Mouse (Mus musculus): ENCODE results near the gene Cdk20. TPM values are rescaled to one million over a fixed set of nuclear protein-coding genes. Genes with fewer than 3 reads are reported as not detected.

Cdk20 gene
- polyA plus RNA-seq, 1 experiment from 2014 or later, result 4.7 TPM

- H3K27me3 ChIP-seq (ENCODE audit: control insufficient read depth, insufficient read depth, low read length), result no peaks in the 10 kb centered on the region
- WGBS (ENCODE audit: insufficient replicate concordance), result 73% methylated on average over 2 of the region's 2 CpGs
These were observed 16.5 kb upstream of the Cdk20 start for GRCm38 (mm10) chr13:64415659-64416058.

GRCm38 (mm10) chr13:64416955-64417601 is 15.0 kb upstream of the Cdk20 start:
- WGBS (ENCODE audit: insufficient replicate concordance), result 53% methylated on average over 5 of the region's 5 CpGs
- H3K9me3 ChIP-seq (replicated peaks; ENCODE audit: control insufficient read depth, low read length), result no peaks in the 10 kb centered on the region
- H3K27ac ChIP-seq (ENCODE audit: low read depth, low read length), result no peak overlapping the region
- H3K4me2 ChIP-seq, result no peak overlapping the region
- no peak overlapping the region for H3K4me3 ChIP-seq (ENCODE audit: low read depth, low read length)
- no peak overlapping the region for H3K9ac ChIP-seq (ENCODE audit: low read depth, low read length)
- no peaks in the 10 kb centered on the region for H3K27me3 ChIP-seq (ENCODE audit: control insufficient read depth, insufficient read depth, low read length)
- H3K4me1 ChIP-seq (ENCODE audit: control insufficient read depth, insufficient read depth, low read length), result no peaks in the 10 kb centered on the region
- H3K36me3 ChIP-seq (ENCODE audit: control insufficient read depth, insufficient read depth, low read length), result no peaks in the 10 kb centered on the region
- ATAC-seq (replicated peaks; ENCODE audit: insufficient number of reproducible peaks, low FRiP score, low TSS enrichment), result no peak

More at GRCm38 (mm10) chr13:64415659-64416058, 16.5 kb upstream of the Cdk20 start:
- Histone ChIP-seq H3K9ac (ENCODE audit: low read depth, low read length) (no peak overlapping the region), H3K4me1 (ENCODE audit: control insufficient read depth, insufficient read depth, low read length) (no peaks in the 10 kb centered on the region), H3K27ac (ENCODE audit: low read depth, low read length) (no peak overlapping the region), H3K4me2 (no peak overlapping the region), H3K4me3 (ENCODE audit: low read depth, low read length) (no peak overlapping the region), H3K9me3 (replicated peaks; ENCODE audit: control insufficient read depth, low read length) (no peaks in the 10 kb centered on the region), H3K36me3 (ENCODE audit: control insufficient read depth, insufficient read depth, low read length) (no peaks in the 10 kb centered on the region)
- no peak for ATAC-seq (replicated peaks; ENCODE audit: insufficient number of reproducible peaks, low FRiP score, low TSS enrichment)

- Histone ChIP-seq H3K27me3 (ENCODE audit: control insufficient read depth, insufficient read depth, low read length) (no peaks in the 10 kb centered on the region), H3K36me3 (ENCODE audit: control insufficient read depth, insufficient read depth, low read length) (no peaks in the 10 kb centered on the region), H3K4me3 (ENCODE audit: low read depth, low read length) (no peak overlapping the region), H3K4me1 (ENCODE audit: control insufficient read depth, insufficient read depth, low read length) (no peaks in the 10 kb centered on the region), H3K9me3 (replicated peaks; ENCODE audit: control insufficient read depth, low read length) (no peaks in the 10 kb centered on the region), H3K4me2 (no peak overlapping the region), H3K9ac (ENCODE audit: low read depth, low read length) (no peak overlapping the region), H3K27ac (ENCODE audit: low read depth, low read length) (no peak overlapping the region)
- 34% methylated on average over 1 of the region's 1 CpGs for WGBS (ENCODE audit: insufficient replicate concordance)
- no peak for ATAC-seq (replicated peaks; ENCODE audit: insufficient number of reproducible peaks, low FRiP score, low TSS enrichment)
These were observed 11.3 kb upstream of the Cdk20 start for GRCm38 (mm10) chr13:64420847-64421246.

GRCm38 (mm10) chr13:64421386-64421785 is 10.7 kb upstream of the Cdk20 start:
- no peak for ATAC-seq (replicated peaks; ENCODE audit: insufficient number of reproducible peaks, low FRiP score, low TSS enrichment)
- no peak overlapping the region for H3K27ac ChIP-seq (ENCODE audit: low read depth, low read length)
- no peaks in the 10 kb centered on the region for H3K27me3 ChIP-seq (ENCODE audit: control insufficient read depth, insufficient read depth, low read length)
- no peaks in the 10 kb centered on the region for H3K9me3 ChIP-seq (replicated peaks; ENCODE audit: control insufficient read depth, low read length)
- H3K4me1 ChIP-seq (ENCODE audit: control insufficient read depth, insufficient read depth, low read length), result no peaks in the 10 kb centered on the region
- H3K9ac ChIP-seq (ENCODE audit: low read depth, low read length), result no peak overlapping the region
- H3K4me2 ChIP-seq, result no peak overlapping the region
- WGBS (ENCODE audit: insufficient replicate concordance), result 17% methylated on average over 3 of the region's 3 CpGs
- no peak overlapping the region for H3K4me3 ChIP-seq (ENCODE audit: low read depth, low read length)
- H3K36me3 ChIP-seq (ENCODE audit: control insufficient read depth, insufficient read depth, low read length), result no peaks in the 10 kb centered on the region

DNA sequence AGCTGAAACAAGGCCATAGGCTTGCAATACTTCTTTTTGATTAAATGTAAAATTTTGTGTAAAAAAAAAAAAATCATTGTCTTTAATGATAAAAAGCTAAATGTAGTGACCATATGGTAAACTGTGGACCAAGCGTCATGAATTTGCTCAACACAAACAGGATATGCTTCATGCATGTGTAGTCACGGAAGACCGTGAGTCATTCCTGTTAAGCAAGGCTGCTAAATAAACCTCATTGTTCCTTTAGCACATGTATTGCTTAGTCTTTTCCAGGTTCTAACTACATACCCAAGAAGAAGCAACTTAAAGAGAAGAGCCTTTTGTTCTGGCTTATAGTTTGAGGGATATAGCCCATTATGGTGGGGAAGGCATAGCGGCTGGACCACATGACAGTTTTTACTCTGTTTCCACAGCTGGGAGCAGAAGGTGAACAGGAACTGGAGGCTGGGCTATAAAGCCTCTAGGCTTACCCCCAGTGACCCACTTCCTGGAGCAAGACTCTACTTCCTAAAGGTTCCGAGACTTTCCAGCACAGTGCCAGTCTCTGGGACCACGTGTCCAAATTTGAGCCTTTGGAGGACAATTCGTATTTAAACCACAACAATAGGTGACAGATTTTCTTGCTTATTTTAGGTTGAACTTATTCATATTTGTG is 10.0 kb upstream of the Cdk20 start:
- no peaks in the 10 kb centered on the region for H3K4me1 ChIP-seq (ENCODE audit: control insufficient read depth, insufficient read depth, low read length)
- H3K27me3 ChIP-seq (ENCODE audit: control insufficient read depth, insufficient read depth, low read length), result no peaks in the 10 kb centered on the region
- no peak overlapping the region for H3K27ac ChIP-seq (ENCODE audit: low read depth, low read length)
- no peak overlapping the region for H3K4me2 ChIP-seq
- 74% methylated on average over 7 of the region's 7 CpGs for WGBS (ENCODE audit: insufficient replicate concordance)
- no peak for ATAC-seq (replicated peaks; ENCODE audit: insufficient number of reproducible peaks, low FRiP score, low TSS enrichment)
- no peak overlapping the region for H3K9ac ChIP-seq (ENCODE audit: low read depth, low read length)
- H3K4me3 ChIP-seq (ENCODE audit: low read depth, low read length), result no peak overlapping the region
- no peaks in the 10 kb centered on the region for H3K9me3 ChIP-seq (replicated peaks; ENCODE audit: control insufficient read depth, low read length)
- H3K36me3 ChIP-seq (ENCODE audit: control insufficient read depth, insufficient read depth, low read length), result no peaks in the 10 kb centered on the region

- no peaks in the 10 kb centered on the region for H3K27me3 ChIP-seq (ENCODE audit: control insufficient read depth, insufficient read depth, low read length)
- no peak overlapping the region for H3K4me3 ChIP-seq (ENCODE audit: low read depth, low read length)
- no peaks in the 10 kb centered on the region for H3K9me3 ChIP-seq (replicated peaks; ENCODE audit: control insufficient read depth, low read length)
- H3K9ac ChIP-seq (ENCODE audit: low read depth, low read length), result no peak overlapping the region
- H3K4me2 ChIP-seq, result no peak overlapping the region
- no peak for ATAC-seq (replicated peaks; ENCODE audit: insufficient number of reproducible peaks, low FRiP score, low TSS enrichment)
- no peaks in the 10 kb centered on the region for H3K4me1 ChIP-seq (ENCODE audit: control insufficient read depth, insufficient read depth, low read length)
- WGBS (ENCODE audit: insufficient replicate concordance), result 90% methylated on average over 6 of the region's 6 CpGs
- H3K36me3 ChIP-seq (ENCODE audit: control insufficient read depth, insufficient read depth, low read length), result no peaks in the 10 kb centered on the region
- no peak overlapping the region for H3K27ac ChIP-seq (ENCODE audit: low read depth, low read length)
These were observed 9.5 kb upstream of the Cdk20 start for GRCm38 (mm10) chr13:64422607-64422957.

- 63% methylated on average over 3 of the region's 3 CpGs for WGBS (ENCODE audit: insufficient replicate concordance)
- Histone ChIP-seq H3K9me3 (replicated peaks; ENCODE audit: control insufficient read depth, low read length) (no peaks in the 10 kb centered on the region), H3K27me3 (ENCODE audit: control insufficient read depth, insufficient read depth, low read length) (no peaks in the 10 kb centered on the region), H3K27ac (ENCODE audit: low read depth, low read length) (no peak overlapping the region), H3K4me3 (ENCODE audit: low read depth, low read length) (no peak overlapping the region), H3K4me2 (no peak overlapping the region), H3K9ac (ENCODE audit: low read depth, low read length) (no peak overlapping the region), H3K4me1 (ENCODE audit: control insufficient read depth, insufficient read depth, low read length) (no peaks in the 10 kb centered on the region), H3K36me3 (ENCODE audit: control insufficient read depth, insufficient read depth, low read length) (no peaks in the 10 kb centered on the region)
- ATAC-seq (replicated peaks; ENCODE audit: insufficient number of reproducible peaks, low FRiP score, low TSS enrichment), result no peak
These were observed 7.8 kb upstream of the Cdk20 start for GRCm38 (mm10) chr13:64424347-64424746.

DNA sequence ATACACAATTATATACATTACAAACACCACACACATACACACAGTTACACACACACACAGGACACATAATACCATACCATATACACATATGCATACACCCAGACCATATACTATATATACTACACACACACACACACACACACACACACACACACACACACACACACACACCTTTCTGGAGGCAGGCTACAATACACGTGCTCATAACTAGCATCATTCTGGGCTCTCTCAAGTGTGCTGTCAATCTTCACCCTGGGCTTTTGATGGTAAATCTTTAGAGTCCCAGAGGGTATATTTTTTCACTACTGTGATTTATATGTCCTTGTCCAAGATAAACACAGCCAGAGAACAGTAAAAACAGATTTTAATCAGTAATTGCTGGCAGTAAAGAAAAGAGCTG is 6.8 kb upstream of the Cdk20 start:
- no peaks in the 10 kb centered on the region for H3K27me3 ChIP-seq (ENCODE audit: control insufficient read depth, insufficient read depth, low read length)
- no peak overlapping the region for H3K4me3 ChIP-seq (ENCODE audit: low read depth, low read length)
- no peak for ATAC-seq (replicated peaks; ENCODE audit: insufficient number of reproducible peaks, low FRiP score, low TSS enrichment)
- H3K9ac ChIP-seq (ENCODE audit: low read depth, low read length), result no peak overlapping the region
- no peak overlapping the region for H3K4me2 ChIP-seq
- H3K36me3 ChIP-seq (ENCODE audit: control insufficient read depth, insufficient read depth, low read length), result no peaks in the 10 kb centered on the region
- 67% methylated on average over 1 of the region's 1 CpGs for WGBS (ENCODE audit: insufficient replicate concordance)
- H3K4me1 ChIP-seq (ENCODE audit: control insufficient read depth, insufficient read depth, low read length), result no peaks in the 10 kb centered on the region
- H3K27ac ChIP-seq (ENCODE audit: low read depth, low read length), result no peak overlapping the region
- no peaks in the 10 kb centered on the region for H3K9me3 ChIP-seq (replicated peaks; ENCODE audit: control insufficient read depth, low read length)

DNA sequence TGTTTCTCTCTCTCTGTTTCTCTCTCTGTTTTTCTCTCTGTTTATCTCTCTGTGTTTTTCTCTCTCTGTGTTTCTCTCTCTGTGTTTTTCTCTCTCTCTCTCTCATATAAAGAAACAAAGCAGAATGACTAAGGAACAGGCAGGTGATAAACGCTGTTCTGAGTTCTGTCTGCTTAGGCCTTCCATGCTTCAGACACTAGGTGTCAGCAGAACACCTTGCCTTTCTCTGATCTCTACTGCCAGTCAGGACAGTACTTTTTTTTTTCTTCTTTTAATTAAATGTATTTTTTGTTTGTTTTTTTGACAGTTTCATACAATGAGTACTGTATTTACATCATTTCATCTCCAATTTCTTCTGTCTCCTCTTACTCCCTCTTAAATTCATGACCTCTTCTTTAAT is 2.8 kb upstream of the Cdk20 start:
- Histone ChIP-seq H3K4me2 (no peak overlapping the region), H3K27me3 (ENCODE audit: control insufficient read depth, insufficient read depth, low read length) (no peaks in the 10 kb centered on the region), H3K36me3 (ENCODE audit: control insufficient read depth, insufficient read depth, low read length) (no peaks in the 10 kb centered on the region), H3K4me3 (ENCODE audit: low read depth, low read length) (no peak overlapping the region), H3K9me3 (replicated peaks; ENCODE audit: control insufficient read depth, low read length) (no peaks in the 10 kb centered on the region), H3K9ac (ENCODE audit: low read depth, low read length) (no peak overlapping the region), H3K27ac (ENCODE audit: low read depth, low read length) (no peak overlapping the region), H3K4me1 (ENCODE audit: control insufficient read depth, insufficient read depth, low read length) (peaks cover 4% of the 10 kb centered on the region; the same call in 1 of the 2 replicates)
- 13% methylated on average over 1 of the region's 1 CpGs for WGBS (ENCODE audit: insufficient replicate concordance)
- ATAC-seq (replicated peaks; ENCODE audit: insufficient number of reproducible peaks, low FRiP score, low TSS enrichment), result no peak

Measured in heart, embryonic 11.5 days (tissue).